Mouse (Mus musculus) megakaryocyte, embryonic 14.5 days (primary cell): Measurements from ENCODE around the gene Gca.

Source experiments
- FLI1 ChIP-seq: IDR thresholded peaks from 2 replicates; pipeline ENCODE4 v1.6.1; 2012; ENCODE audit warnings: low read length, inconsistent platforms, mixed read lengths
- GATA1 ChIP-seq: IDR thresholded peaks from 3 replicates; pipeline ENCODE4 v1.6.1; 2012; ENCODE audit warnings: mixed read lengths, low read length, inconsistent platforms, borderline replicate concordance

DNA sequence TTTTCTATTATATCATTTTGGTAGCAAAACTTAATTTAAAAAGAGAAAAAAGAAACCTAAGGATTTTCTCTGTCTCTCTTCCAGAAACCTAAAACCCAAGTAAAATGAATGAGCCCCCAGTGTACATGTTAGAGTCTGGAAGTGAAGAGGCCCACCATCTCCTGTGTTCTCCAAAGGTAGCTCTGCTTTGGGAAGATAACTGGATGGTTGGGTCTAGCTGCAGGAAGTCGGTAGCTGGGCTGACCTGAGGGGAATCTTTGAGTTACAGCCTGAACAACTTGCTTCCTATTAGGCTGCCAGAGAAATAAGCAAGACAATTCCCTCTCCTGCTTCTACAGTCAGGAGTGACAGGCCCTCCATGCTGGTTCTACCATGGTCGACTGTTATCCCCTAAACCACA is 44.4 kb upstream of the Gca start:
- TF ChIP-seq GATA1 (no peak), FLI1 (no peak)
